30 mouse cellular contexts compared by ENCODE assay signal in genomic region chr4:102119454-102119853, GRCm38 (mm10).
"Had no signal": no experiment of that assay in that cellular context is flagged by ENCODE, and none has a peak within 500 bp of the region (broad histone marks: within the 10 kb centered on the region; RNA-seq: fewer than 3 reads in every experiment).

No protein-coding gene starts in this region.

- H3K27me3 ChIP-seq: limb, embryonic 12.5 days; limb, embryonic 13.5 days; limb, embryonic 15.5 days; liver, embryonic 12.5 days; liver, embryonic 13.5 days; liver, embryonic 15.5 days; lung, embryonic 15.5 days; megakaryocyte, embryonic 14.5 days; midbrain, embryonic 12.5 days; midbrain, embryonic 13.5 days; midbrain, embryonic 15.5 days; neural tube, embryonic 12.5 days had no signal

- H3K4me1 ChIP-seq: limb, embryonic 10.5 days; limb, embryonic 12.5 days; limb, embryonic 13.5 days; limb, embryonic 15.5 days; liver, embryonic 12.5 days; liver, embryonic 13.5 days; liver, embryonic 15.5 days; lung, embryonic 15.5 days; megakaryocyte, embryonic 14.5 days; midbrain, embryonic 10.5 days; midbrain, embryonic 12.5 days; midbrain, embryonic 13.5 days; midbrain, embryonic 15.5 days; neural tube, embryonic 12.5 days had no signal

- H3K9ac ChIP-seq: limb, embryonic 12.5 days; limb, embryonic 13.5 days; limb, embryonic 15.5 days; liver, embryonic 12.5 days; liver, embryonic 13.5 days; liver, embryonic 14.5 days; liver, embryonic 15.5 days; liver, postnatal 0 days; lung, embryonic 14.5 days; lung, embryonic 15.5 days; midbrain, embryonic 12.5 days; midbrain, embryonic 13.5 days; midbrain, embryonic 15.5 days; neural tube, embryonic 12.5 days had no signal

- H3K4me2 ChIP-seq: limb, embryonic 12.5 days; limb, embryonic 13.5 days; limb, embryonic 15.5 days; liver, embryonic 11.5 days; liver, embryonic 12.5 days; liver, embryonic 13.5 days; liver, embryonic 15.5 days; lung, embryonic 14.5 days; lung, embryonic 15.5 days; midbrain, embryonic 11.5 days; midbrain, embryonic 12.5 days; midbrain, embryonic 13.5 days; midbrain, embryonic 15.5 days; neural tube, embryonic 12.5 days had no signal

- H3K36me3 ChIP-seq: limb, embryonic 10.5 days; limb, embryonic 12.5 days; limb, embryonic 13.5 days; limb, embryonic 15.5 days; liver, embryonic 12.5 days; liver, embryonic 13.5 days; liver, embryonic 15.5 days; lung, embryonic 15.5 days; midbrain, embryonic 10.5 days; midbrain, embryonic 12.5 days; midbrain, embryonic 13.5 days; midbrain, embryonic 15.5 days; neural tube, embryonic 12.5 days had no signal

- DNase-seq: left cerebral cortex, postnatal 4 days; liver; liver, embryonic 13.5 days; liver, postnatal 0 days; lung, adult 18-20 months; lung, adult 2 months; lung, embryonic 14.5 days; lung, postnatal 10 days; lung, postnatal 14 days; lung, postnatal 36 days; lung, postnatal 4 days; midbrain, embryonic 14.5 days had no signal

- H3K9me3 ChIP-seq: limb, embryonic 10.5 days; limb, embryonic 12.5 days; limb, embryonic 13.5 days; limb, embryonic 15.5 days; liver, embryonic 12.5 days; liver, embryonic 13.5 days; liver, embryonic 15.5 days; lung, embryonic 15.5 days; megakaryocyte, embryonic 14.5 days; midbrain, embryonic 10.5 days; midbrain, embryonic 12.5 days; midbrain, embryonic 13.5 days; midbrain, embryonic 15.5 days; neural tube, embryonic 12.5 days had no signal

- H3K4me3 ChIP-seq: limb, embryonic 10.5 days; limb, embryonic 12.5 days; limb, embryonic 13.5 days; limb, embryonic 15.5 days; liver, embryonic 12.5 days; liver, embryonic 13.5 days; liver, embryonic 15.5 days; lung, embryonic 15.5 days; megakaryocyte, embryonic 14.5 days; midbrain, embryonic 10.5 days; midbrain, embryonic 12.5 days; midbrain, embryonic 13.5 days; midbrain, embryonic 15.5 days; myocyte; neural tube, embryonic 12.5 days had no signal

- H3K27ac ChIP-seq: limb, embryonic 10.5 days; limb, embryonic 12.5 days; limb, embryonic 13.5 days; limb, embryonic 15.5 days; liver, embryonic 12.5 days; liver, embryonic 13.5 days; liver, embryonic 14.5 days; liver, embryonic 15.5 days; lung, embryonic 15.5 days; macrophage; midbrain, embryonic 10.5 days; midbrain, embryonic 12.5 days; midbrain, embryonic 13.5 days; midbrain, embryonic 15.5 days; neural tube, embryonic 12.5 days had no signal
